In genomic region chr9:114752311-114752710, GRCm38 (mm10) we compare ENCODE assay signal across 1 mouse cellular context.
TF ChIP-seq lines count a peak whose summit lies in the region.

No protein-coding gene starts in this region.

TF ChIP-seq in CH12.LX, 34 proteins besides CTCF, POLR2A, EP300 and RAD21 (continued from another document):
- peak; percentile 87 for TF ChIP-seq MEF2A (IDR thresholded peaks at IDR 0.05; ENCODE audit: borderline replicate concordance, low read depth, low read length)
- TF ChIP-seq ETS1 (conservative IDR thresholded peaks at IDR 0.05; ENCODE audit: low read depth, low read length): peak; percentile 88
- 0 out of 2 replicates have a peak, but pooled peaks have one; percentile 16 for TF ChIP-seq ZNF384 (IDR thresholded peaks at IDR 0.05; ENCODE audit: low read depth, low read length)
